Mouse (Mus musculus) limb, embryonic 10.5 days (tissue): ENCODE results near the gene Pga5. TPM values are rescaled to one million over a fixed set of nuclear protein-coding genes. Genes with fewer than 3 reads are reported as not detected.
A peak's percentile ranks its signal among the peaks of the same experiment; 100 is the strongest.

Source experiments
- DNase-seq: peaks from one replicate; pipeline ENCODE4 v3.0.0-alpha.2; 2017; ENCODE audit warnings: low spot score
- H3K27ac ChIP-seq: fragments of 300-500 bp; sonication (generic); 2 replicates; pipeline ENCODE4 v1.5.1; 2016; ENCODE audit warnings: mild to moderate bottlenecking
- H3K27me3 ChIP-seq: fragments of 300-500 bp; sonication (generic); 2 replicates; pipeline ENCODE4 v1.6.1; 2016; ENCODE audit warnings: low read depth, mild to moderate bottlenecking; ENCODE audit not compliant: poor library complexity, severe bottlenecking
- H3K36me3 ChIP-seq: fragments of 300-500 bp; sonication (generic); 2 replicates; pipeline ENCODE4 v1.6.1; 2016; ENCODE audit warnings: mild to moderate bottlenecking, moderate library complexity
- H3K4me1 ChIP-seq: fragments of 300-500 bp; sonication (generic); 2 replicates; pipeline ENCODE4 v1.6.1; 2016
- H3K4me3 ChIP-seq: fragments of 300-500 bp; sonication (generic); 2 replicates; pipeline ENCODE4 v1.5.1; 2016; ENCODE audit warnings: mild to moderate bottlenecking, moderate library complexity
- H3K9me3 ChIP-seq: fragments of 300-500 bp; sonication (generic); replicated peaks from 2 replicates; pipeline ENCODE4 v1.6.1; 2016; ENCODE audit warnings: mild to moderate bottlenecking
- WGBS: fragments of 180-500 bp; shearing (Covaris S2); methylation state at CpG from one replicate; pipeline ENCODE4 v1.1.7; 2016; 5-methylcytosine and 5-hydroxymethylcytosine counted together
- polyA plus RNA-seq: library from polyadenylated mRNA; unstranded; fragments of >200 nt; fragmentation: Nextera tagmentation; extraction: Ambion mirVana; gene quantifications from 2 replicates; pipeline ENCODE4 v1.2.1, GENCODE M21; 2016

The Pga5 gene
- polyA plus RNA-seq, 1 experiment from 2014 or later = not detected

- DNase-seq = no peak
- Histone ChIP-seq H3K4me3 (no peak overlapping the region), H3K27me3 (no peaks in the 10 kb centered on the region), H3K27ac (no peak overlapping the region), H3K9me3 (no peaks in the 10 kb centered on the region), H3K4me1 (peaks cover 12% of the 10 kb centered on the region), H3K36me3 (peaks cover 63% of the 10 kb centered on the region)
- WGBS = 96% methylated on average over 12 of the region's 12 CpGs
Measured at GRCm38 (mm10) chr19:10712646-10713045, 34.8 kb upstream of the Pga5 start.

GRCm38 (mm10) chr19:10712194-10712593, 34.3 kb upstream of the Pga5 start:
- Histone ChIP-seq H3K27me3 (no peaks in the 10 kb centered on the region), H3K4me3 (no peak overlapping the region), H3K27ac (no peak overlapping the region), H3K36me3 (peaks cover 67% of the 10 kb centered on the region), H3K4me1 (peaks cover 12% of the 10 kb centered on the region), H3K9me3 (no peaks in the 10 kb centered on the region)
- no peak for DNase-seq
- WGBS = 93% methylated on average over 7 of the region's 7 CpGs

- no peak for DNase-seq
- no peaks in the 10 kb centered on the region for H3K9me3 ChIP-seq
Measured at GRCm38 (mm10) chr19:10710751-10711150, 32.9 kb upstream of the Pga5 start.

GRCm38 (mm10) chr19:10710088-10710511, 32.2 kb upstream of the Pga5 start:
- no peak for DNase-seq
- H3K4me3 ChIP-seq = no peak overlapping the region
- H3K27me3 ChIP-seq = no peaks in the 10 kb centered on the region
- 87% methylated on average over 9 of the region's 9 CpGs for WGBS
- H3K36me3 ChIP-seq = peaks cover 79% of the 10 kb centered on the region
- no peak overlapping the region for H3K27ac ChIP-seq
- H3K4me1 ChIP-seq = peaks cover 12% of the 10 kb centered on the region
- no peaks in the 10 kb centered on the region for H3K9me3 ChIP-seq

More at GRCm38 (mm10) chr19:10710751-10711150, 32.9 kb upstream of the Pga5 start:
- Histone ChIP-seq H3K4me3 (no peak overlapping the region), H3K36me3 (peaks cover 79% of the 10 kb centered on the region), H3K4me1 (peaks cover 12% of the 10 kb centered on the region), H3K27me3 (no peaks in the 10 kb centered on the region), H3K27ac (no peak overlapping the region)
- WGBS = 91% methylated on average over 4 of the region's 4 CpGs

GRCm38 (mm10) chr19:10709360-10710087, 31.7 kb upstream of the Pga5 start:
- H3K9me3 ChIP-seq = no peaks in the 10 kb centered on the region
- H3K4me3 ChIP-seq = no peak overlapping the region
- no peaks in the 10 kb centered on the region for H3K27me3 ChIP-seq
- H3K36me3 ChIP-seq = peaks cover 79% of the 10 kb centered on the region
- 28% methylated on average over 8 of the region's 8 CpGs for whole genome bisulfite sequencing
- peak; percentile 93 for DNase-seq
- peaks cover 11% of the 10 kb centered on the region for H3K4me1 ChIP-seq
- H3K27ac ChIP-seq = peak overlapping the region; percentile 67

- no peak for DNase-seq
- peaks cover 76% of the 10 kb centered on the region for H3K36me3 ChIP-seq
- H3K4me1 ChIP-seq = peaks cover 9% of the 10 kb centered on the region
- H3K9me3 ChIP-seq = no peaks in the 10 kb centered on the region
- H3K4me3 ChIP-seq = no peak overlapping the region
- H3K27ac ChIP-seq = peak overlapping the region; percentile 67
- 77% methylated on average over 6 of the region's 6 CpGs for WGBS
- H3K27me3 ChIP-seq = no peaks in the 10 kb centered on the region
Measured at GRCm38 (mm10) chr19:10708900-10709299, 31.0 kb upstream of the Pga5 start.

- 98% methylated on average over 1 of the region's 1 CpGs for WGBS
- no peak overlapping the region for H3K27ac ChIP-seq
Measured at GRCm38 (mm10) chr19:10707881-10708280, 30.0 kb upstream of the Pga5 start.

GRCm38 (mm10) chr19:10707087-10707875, 29.4 kb upstream of the Pga5 start:
- no peak overlapping the region for H3K4me3 ChIP-seq
- no peaks in the 10 kb centered on the region for H3K9me3 ChIP-seq
- H3K27me3 ChIP-seq = no peaks in the 10 kb centered on the region
- WGBS = 86% methylated on average over 13 of the region's 13 CpGs
- H3K36me3 ChIP-seq = peaks cover 59% of the 10 kb centered on the region
- no peak for DNase-seq
- peaks cover 9% of the 10 kb centered on the region for H3K4me1 ChIP-seq
- no peak overlapping the region for H3K27ac ChIP-seq

More at GRCm38 (mm10) chr19:10707881-10708280, 30.0 kb upstream of the Pga5 start:
- no peaks in the 10 kb centered on the region for H3K9me3 ChIP-seq
- H3K36me3 ChIP-seq = peaks cover 65% of the 10 kb centered on the region
- H3K4me3 ChIP-seq = no peak overlapping the region
- no peak for DNase-seq
- H3K27me3 ChIP-seq = no peaks in the 10 kb centered on the region
- peaks cover 9% of the 10 kb centered on the region for H3K4me1 ChIP-seq

GRCm38 (mm10) chr19:10703470-10703869, 25.6 kb upstream of the Pga5 start:
- H3K4me3 ChIP-seq = no peak overlapping the region
- no peak for DNase-seq
- 92% methylated on average over 8 of the region's 8 CpGs for WGBS
- peaks cover 22% of the 10 kb centered on the region for H3K4me1 ChIP-seq
- peaks cover 24% of the 10 kb centered on the region for H3K36me3 ChIP-seq
- H3K27me3 ChIP-seq = no peaks in the 10 kb centered on the region
- H3K27ac ChIP-seq = no peak overlapping the region
- no peaks in the 10 kb centered on the region for H3K9me3 ChIP-seq

GRCm38 (mm10) chr19:10702125-10702524, 24.3 kb upstream of the Pga5 start:
- Histone ChIP-seq H3K27me3 (no peaks in the 10 kb centered on the region), H3K9me3 (no peaks in the 10 kb centered on the region), H3K27ac (no peak overlapping the region), H3K4me1 (peaks cover 32% of the 10 kb centered on the region), H3K36me3 (peaks cover 12% of the 10 kb centered on the region), H3K4me3 (no peak overlapping the region)
- 60% methylated on average over 8 of the region's 8 CpGs for WGBS
- no peak for DNase-seq

GRCm38 (mm10) chr19:10701013-10701726, 23.3 kb upstream of the Pga5 start:
- no peak for DNase-seq
- no peak overlapping the region for H3K4me3 ChIP-seq
- 72% methylated on average over 6 of the region's 6 CpGs for WGBS
- H3K36me3 ChIP-seq = 0 out of 2 replicates have a peak, but pooled peaks cover 2% of the 10 kb centered on the region
- H3K9me3 ChIP-seq = no peaks in the 10 kb centered on the region
- H3K4me1 ChIP-seq = peaks cover 35% of the 10 kb centered on the region
- no peaks in the 10 kb centered on the region for H3K27me3 ChIP-seq
- no peak overlapping the region for H3K27ac ChIP-seq

GRCm38 (mm10) chr19:10699851-10700250, 22.0 kb upstream of the Pga5 start:
- Histone ChIP-seq H3K36me3 (no peaks in the 10 kb centered on the region), H3K4me3 (no peak overlapping the region), H3K9me3 (no peaks in the 10 kb centered on the region), H3K27me3 (no peaks in the 10 kb centered on the region), H3K27ac (no peak overlapping the region), H3K4me1 (peaks cover 45% of the 10 kb centered on the region)
- 68% methylated on average over 9 of the region's 9 CpGs for whole genome bisulfite sequencing
- DNase-seq = no peak
